Mouse (Mus musculus) layer of hippocampus, adult 11-12 months (tissue): ENCODE data around the gene Rab6b.
A peak's percentile ranks its signal among the peaks of the same experiment; 100 is the strongest.

Experiments used
- DNase-seq: peaks from one replicate; pipeline ENCODE4 v3.0.0; 2022; ENCODE audit warnings: low spot score

Gene Rab6b

GRCm38 (mm10) chr9:103205786-103206185 lies 94.2 kb downstream of the Rab6b start:
- no peak for DNase-seq

- peak; percentile 64 for DNase-seq
These were observed 96.3 kb downstream of the Rab6b start for GRCm38 (mm10) chr9:103207846-103208245.

- no peak for DNase-seq
These were observed 97.3 kb downstream of the Rab6b start for GRCm38 (mm10) chr9:103208802-103209423.

GRCm38 (mm10) chr9:103212654-103213420 lies 101.2 kb downstream of the Rab6b start:
- no peak for DNase-seq

GRCm38 (mm10) chr9:103213631-103214030 lies 102.0 kb downstream of the Rab6b start:
- DNase-seq = no peak

GRCm38 (mm10) chr9:103214281-103214680 lies 102.7 kb downstream of the Rab6b start:
- DNase-seq = no peak

GRCm38 (mm10) chr9:103224721-103225120 lies 113.1 kb downstream of the Rab6b start:
- no peak for DNase-seq

GRCm38 (mm10) chr9:103225464-103225863 lies 113.9 kb downstream of the Rab6b start:
- no peak for DNase-seq

GRCm38 (mm10) chr9:103226806-103227205 lies 115.2 kb downstream of the Rab6b start:
- DNase-seq = no peak

GRCm38 (mm10) chr9:103227760-103228159 lies 116.2 kb downstream of the Rab6b start:
- no peak for DNase-seq

- no peak for DNase-seq
These were observed 116.9 kb downstream of the Rab6b start for GRCm38 (mm10) chr9:103228370-103229003.

- DNase-seq = no peak
These were observed 117.7 kb downstream of the Rab6b start for GRCm38 (mm10) chr9:103229037-103229867.

- DNase-seq = peak; percentile 85
These were observed 118.8 kb downstream of the Rab6b start, which contains the start of the genes Gm20425 and Trf for GRCm38 (mm10) chr9:103230151-103230951. Gene Gm20425 (minus strand): TSS chr9:103230307. Gene Trf (minus strand): TSS chr9:103230444.

- DNase-seq = no peak
These were observed 120.8 kb downstream of the Rab6b start for GRCm38 (mm10) chr9:103232232-103233005.

- DNase-seq = no peak
These were observed 121.4 kb downstream of the Rab6b start for GRCm38 (mm10) chr9:103233006-103233395.

GRCm38 (mm10) chr9:103234059-103234458 lies 122.5 kb downstream of the Rab6b start:
- no peak for DNase-seq

GRCm38 (mm10) chr9:103234565-103235165 lies 123.1 kb downstream of the Rab6b start:
- peak; percentile 42 for DNase-seq
